Mouse (Mus musculus) ES-Bruce4 (cell line): Measurements from ENCODE around the gene Tcp11l1.

Source experiments
- CTCF ChIP-seq: IDR thresholded peaks from one replicate; pipeline ENCODE4 v1.8.1; 2011; ENCODE audit warnings: low read depth, low read length
- POLR2A ChIP-seq: IDR thresholded peaks from one replicate; pipeline ENCODE4 v1.8.1; 2011; ENCODE audit warnings: low read length; ENCODE audit not compliant: insufficient read depth

- no peak for TF ChIP-seq POLR2A
- no peak for TF ChIP-seq CTCF
Observed at GRCm38 (mm10) chr2:104711585-104712485, at the start of gene Tcp11l1.
